Mouse (Mus musculus): ENCODE measurements around the gene Fam20c.

DNA sequence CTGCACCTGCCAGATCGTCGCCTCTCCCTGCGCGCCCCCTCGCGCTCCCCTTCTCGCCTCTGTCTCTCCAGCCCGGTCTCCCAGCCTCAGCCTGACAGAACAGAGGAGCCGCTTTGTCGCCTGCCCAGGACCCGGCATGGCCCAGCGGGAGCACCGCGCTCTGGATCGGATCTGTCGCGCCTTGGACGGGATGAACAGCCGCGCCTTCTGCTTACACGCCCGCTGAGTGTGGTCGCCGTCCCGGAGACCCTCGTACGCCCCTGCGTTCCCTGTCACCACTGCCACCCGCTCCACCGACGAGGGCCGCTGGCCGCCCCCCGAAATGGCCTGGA, 773 bp downstream of the Fam20c start:
- no peak for TF ChIP-seq POLR2A (IDR thresholded peaks at IDR 0.05; ENCODE audit: extremely low read depth, insufficient read depth, low read length)
- no peak for TF ChIP-seq CTCF (IDR thresholded peaks at IDR 0.05; ENCODE audit: extremely low read depth, insufficient read depth, low read length)

Data from cortical plate, adult 2 months (tissue).